ENCODE assay signal across 27 mouse cellular contexts in the genomic region with DNA sequence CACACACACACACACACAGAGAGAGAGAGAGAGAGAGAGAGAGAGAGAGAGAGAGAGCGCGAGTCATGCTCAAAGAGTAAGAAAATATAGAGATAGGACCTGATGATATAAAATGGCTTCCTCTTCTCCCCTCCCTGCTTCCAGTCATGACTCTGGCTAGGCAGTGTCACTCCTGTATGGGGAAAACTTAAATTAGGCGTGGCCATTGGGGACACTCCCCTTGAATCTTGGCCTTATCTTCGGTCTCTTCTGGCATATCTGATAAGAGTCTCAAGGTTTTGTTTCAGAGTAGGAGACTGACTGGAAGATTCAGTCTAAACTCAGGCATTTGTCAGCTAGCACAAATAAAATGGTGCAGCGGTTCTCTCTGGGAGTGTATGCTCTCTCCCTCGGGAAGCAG.
"Had no signal": no experiment of that assay in that cellular context is flagged by ENCODE, and none has a peak within 500 bp of the region (broad histone marks: within the 10 kb centered on the region; RNA-seq: fewer than 3 reads in every experiment).

No protein-coding gene starts in this region.

- H3K27ac ChIP-seq: embryonic facial prominence, embryonic 10.5 days; embryonic facial prominence, embryonic 12.5 days; embryonic facial prominence, embryonic 13.5 days; embryonic facial prominence, embryonic 15.5 days; forebrain, embryonic 10.5 days; forebrain, embryonic 12.5 days; forebrain, embryonic 15.5 days; gastrocnemius, adult 2 months; heart, adult 2 months; heart, embryonic 10.5 days had no signal

- H3K27me3 ChIP-seq: embryonic facial prominence, embryonic 12.5 days; embryonic facial prominence, embryonic 13.5 days; embryonic facial prominence, embryonic 15.5 days; forebrain, embryonic 12.5 days; forebrain, embryonic 15.5 days had no signal

- H3K4me1 ChIP-seq: embryonic facial prominence, embryonic 10.5 days; embryonic facial prominence, embryonic 12.5 days; embryonic facial prominence, embryonic 13.5 days; embryonic facial prominence, embryonic 15.5 days; forebrain, embryonic 10.5 days; forebrain, embryonic 12.5 days; forebrain, embryonic 15.5 days; heart, embryonic 10.5 days had no signal

- H3K4me2 ChIP-seq: embryonic facial prominence, embryonic 12.5 days; embryonic facial prominence, embryonic 13.5 days; embryonic facial prominence, embryonic 15.5 days; forebrain, embryonic 12.5 days; forebrain, embryonic 15.5 days had no signal

- H3K9me3 ChIP-seq: embryonic facial prominence, embryonic 10.5 days; embryonic facial prominence, embryonic 12.5 days; embryonic facial prominence, embryonic 13.5 days; embryonic facial prominence, embryonic 15.5 days; forebrain, embryonic 10.5 days; forebrain, embryonic 12.5 days; forebrain, embryonic 15.5 days; heart, embryonic 10.5 days had no signal

- H3K9ac ChIP-seq: embryonic facial prominence, embryonic 12.5 days; embryonic facial prominence, embryonic 13.5 days; embryonic facial prominence, embryonic 15.5 days; forebrain, embryonic 12.5 days; forebrain, embryonic 15.5 days; forebrain, postnatal 0 days had no signal

- ATAC-seq: forebrain, embryonic 14.5 days; forebrain, embryonic 15.5 days; forebrain, embryonic 16.5 days; forebrain, postnatal 0 days had no signal

- H3K36me3 ChIP-seq: embryonic facial prominence, embryonic 10.5 days; embryonic facial prominence, embryonic 12.5 days; embryonic facial prominence, embryonic 13.5 days; embryonic facial prominence, embryonic 15.5 days; forebrain, embryonic 10.5 days; forebrain, embryonic 12.5 days; forebrain, embryonic 15.5 days; heart, embryonic 10.5 days had no signal

- DNase-seq: cerebellum, adult 9-10 months; cerebellum, adult 9-11 months; cerebellum, postnatal 10 days; cerebellum, postnatal 14 days; cerebellum, postnatal 25 days; cerebellum, postnatal 36 days; embryo, embryonic 11 days; forebrain, postnatal 0 days; gastrocnemius, adult 2 months; gastrocnemius, postnatal 10 days; gastrocnemius, postnatal 14 days; gastrocnemius, postnatal 25 days; gastrocnemius, postnatal 36 days; heart, adult 11 months; heart, adult 18-20 months; heart, adult 2 months had no signal

- H3K4me3 ChIP-seq: embryonic facial prominence, embryonic 10.5 days; embryonic facial prominence, embryonic 12.5 days; embryonic facial prominence, embryonic 13.5 days; embryonic facial prominence, embryonic 15.5 days; erythroblast, embryonic 14.5 days; forebrain, embryonic 10.5 days; forebrain, embryonic 12.5 days; forebrain, embryonic 15.5 days; gastrocnemius, adult 2 months; heart, adult 2 months; heart, embryonic 10.5 days had no signal
